Mouse (Mus musculus) ES-Bruce4 (cell line): Measurements from ENCODE around the gene Tecpr1.

ENCODE experiments used
- CTCF ChIP-seq: IDR thresholded peaks from one replicate; pipeline ENCODE4 v1.8.1; 2011; ENCODE audit warnings: low read depth, low read length
- POLR2A ChIP-seq: IDR thresholded peaks from one replicate; pipeline ENCODE4 v1.8.1; 2011; ENCODE audit warnings: low read length; ENCODE audit not compliant: insufficient read depth

DNA sequence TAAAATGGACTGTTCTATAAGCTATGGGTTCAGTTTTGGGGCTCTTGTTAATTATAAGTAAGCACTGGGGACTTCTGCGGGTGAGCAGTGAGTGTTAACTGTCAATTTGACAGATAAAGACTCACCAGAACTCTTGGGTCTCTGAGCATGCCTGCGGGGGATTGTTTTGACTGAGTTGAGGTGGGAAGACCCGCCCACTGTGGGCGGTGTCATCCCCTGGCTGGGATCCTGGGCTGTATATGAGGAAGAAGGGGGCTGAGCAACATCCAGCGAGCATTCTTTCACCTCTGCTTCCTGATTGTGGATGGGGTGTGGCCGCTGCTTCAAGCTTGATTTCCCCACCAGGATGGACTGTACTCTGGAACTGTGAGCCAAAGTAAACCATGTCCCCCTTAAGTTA, 10.8 kb upstream of the Tecpr1 start:
- TF ChIP-seq POLR2A (no peak), CTCF (no peak)
